Mouse (Mus musculus): ENCODE measurements around the gene 2310003L06Rik. TPM values are rescaled to one million over a fixed set of nuclear protein-coding genes. Genes with fewer than 3 reads are reported as not detected.

The 2310003L06Rik gene
- not detected in 2 replicates for total RNA-seq (2014; fragmentation: Nextera tagmentation)
- 0.05 and 0.12 TPM in 2 replicates for total RNA-seq (2017)
- not detected in 2 replicates for polyA plus RNA-seq (2012)

DNA sequence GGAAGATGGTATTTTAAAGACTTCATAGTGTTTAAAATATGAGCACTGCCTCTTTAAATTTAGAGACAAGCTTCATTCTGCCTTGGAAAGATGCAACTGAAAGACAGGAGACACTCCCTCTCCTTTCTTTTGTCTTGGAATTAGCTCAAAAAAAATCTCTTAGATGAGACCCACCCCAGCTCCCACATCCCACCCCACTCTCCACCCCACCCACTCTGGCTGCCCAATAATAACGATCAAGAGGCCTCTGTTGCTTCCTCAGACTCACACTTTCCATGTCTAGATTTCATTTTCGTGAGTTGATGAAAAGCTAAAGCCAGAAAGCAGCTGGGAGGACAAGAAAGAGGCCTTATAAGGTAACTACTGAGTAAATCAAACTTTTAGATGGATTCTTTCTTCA is at the start of gene 2310003L06Rik, which contains the start of gene Gm28434:
Gene 2310003L06Rik (plus strand): TSS at position 259 of the 400 bp plus-strand sequence.
Gene Gm28434 (plus strand): TSS at position 317 of the 400 bp plus-strand sequence.
- H3K9me3 ChIP-seq (replicated peaks) = no peaks in the 10 kb centered on the region
- no peak for ATAC-seq (ENCODE audit: extremely low read depth, insufficient number of reproducible peaks, low FRiP score, poor library complexity, severe bottlenecking)
- no peak for TF ChIP-seq POLR2AphosphoS5 (IDR thresholded peaks at IDR 0.05; ENCODE audit: insufficient replicate concordance, low read depth, low read length)
- TF ChIP-seq GATA1 (IDR thresholded peaks at IDR 0.05; ENCODE audit: borderline replicate concordance, low read length) = no peak
- TF ChIP-seq TAL1 (conservative IDR thresholded peaks at IDR 0.05; ENCODE audit: low read depth, low read length) = no peak
- no peak for TF ChIP-seq GATA2 (IDR thresholded peaks at IDR 0.05; ENCODE audit: borderline replicate concordance, low read depth, low read length)
- no peak for TF ChIP-seq CTCF (IDR thresholded peaks at IDR 0.05; ENCODE audit: low read depth, low read length)

DNA sequence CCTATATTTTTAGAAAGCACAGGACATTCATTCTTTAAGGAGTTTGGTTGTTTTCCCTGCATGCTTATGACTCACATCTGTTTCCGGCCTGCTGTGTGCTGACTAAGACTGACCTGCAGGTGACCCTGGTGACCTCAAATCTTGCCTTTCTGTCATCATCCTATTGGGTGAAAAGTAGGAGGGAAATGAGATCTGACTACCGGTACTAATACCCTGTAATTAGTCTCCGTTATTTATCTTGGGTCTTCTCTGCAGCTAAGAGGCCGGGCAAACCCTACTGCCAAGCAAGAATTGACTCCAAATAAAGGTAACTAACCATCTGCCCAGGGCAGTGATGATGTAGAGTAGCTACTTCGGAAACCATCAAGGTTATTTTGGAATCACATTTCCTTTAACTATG is 43.9 kb upstream of the 2310003L06Rik start, which contains the start of gene Csn3:
Gene Csn3 (plus strand): TSS at position 208 of the 400 bp plus-strand sequence.
- Histone ChIP-seq H3K4me3 (ENCODE audit: low read depth, low read length) (no peak within 1 kb of the TSS), H3K36me3 (replicated peaks) (no peaks in the 10 kb centered on the region), H3K27me3 (ENCODE audit: insufficient read depth, low read length) (no peaks in the 10 kb centered on the region), H3K9me3 (replicated peaks) (no peaks in the 10 kb centered on the region), H3K4me1 (ENCODE audit: insufficient read depth, low read depth, low read length) (no peaks in the 10 kb centered on the region)
- DNase-seq (ENCODE audit: low spot score) = no peak
- no peak for TF ChIP-seq GATA2 (IDR thresholded peaks at IDR 0.05; ENCODE audit: borderline replicate concordance, low read depth, low read length)
- TF ChIP-seq GATA1 (IDR thresholded peaks at IDR 0.05; ENCODE audit: borderline replicate concordance, low read length) = no peak
- TF ChIP-seq POLR2AphosphoS5 (IDR thresholded peaks at IDR 0.05; ENCODE audit: insufficient replicate concordance, low read depth, low read length) = no peak
- no peak for TF ChIP-seq CTCF (IDR thresholded peaks at IDR 0.05; ENCODE audit: low read depth, low read length)
- TF ChIP-seq TAL1 (conservative IDR thresholded peaks at IDR 0.05; ENCODE audit: low read depth, low read length) = no peak
- ATAC-seq (ENCODE audit: extremely low read depth, insufficient number of reproducible peaks, low FRiP score, poor library complexity, severe bottlenecking) = no peak

More for the DNA sequence above, at the start of gene 2310003L06Rik, which contains the start of gene Gm28434:
- Histone ChIP-seq H3K4me3 (ENCODE audit: low read depth, low read length) (no peak within 1 kb of the TSS), H3K36me3 (replicated peaks) (no peaks in the 10 kb centered on the region), H3K27me3 (ENCODE audit: insufficient read depth, low read length) (no peaks in the 10 kb centered on the region), H3K4me1 (ENCODE audit: insufficient read depth, low read depth, low read length) (no peaks in the 10 kb centered on the region)
- DNase-seq (ENCODE audit: low spot score) = no peak

DNA sequence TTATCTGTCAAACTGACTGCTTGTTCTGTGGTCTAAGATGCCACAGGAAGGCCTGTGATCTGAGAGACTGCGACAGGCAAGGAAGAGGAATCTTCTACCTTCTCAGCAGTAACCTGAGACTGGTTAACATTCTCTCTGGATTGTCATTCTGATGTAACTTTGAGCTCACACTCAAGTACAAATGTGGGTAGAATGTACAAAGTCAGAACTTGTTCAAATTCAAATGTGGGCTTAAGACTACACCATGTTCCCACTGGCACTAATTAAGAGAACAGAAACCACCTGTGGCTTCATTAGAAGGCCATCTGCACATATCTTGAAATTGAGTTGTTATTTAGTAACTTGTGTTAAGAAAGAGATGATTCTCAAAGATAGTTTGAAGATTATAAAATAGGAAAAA is 37.7 kb upstream of the 2310003L06Rik start:
- Histone ChIP-seq H3K4me3 (ENCODE audit: low read depth, low read length) (no peak overlapping the region), H3K9me3 (replicated peaks) (no peaks in the 10 kb centered on the region), H3K4me1 (ENCODE audit: insufficient read depth, low read depth, low read length) (no peaks in the 10 kb centered on the region), H3K27me3 (ENCODE audit: insufficient read depth, low read length) (no peaks in the 10 kb centered on the region), H3K36me3 (replicated peaks) (no peaks in the 10 kb centered on the region)
- no peak for DNase-seq (ENCODE audit: low spot score)
- ATAC-seq (ENCODE audit: extremely low read depth, insufficient number of reproducible peaks, low FRiP score, poor library complexity, severe bottlenecking) = no peak
- no peak for TF ChIP-seq POLR2AphosphoS5 (IDR thresholded peaks at IDR 0.05; ENCODE audit: insufficient replicate concordance, low read depth, low read length)

GRCm38 (mm10) chr5:87940752-87941151 is 28.5 kb upstream of the 2310003L06Rik start:
- Histone ChIP-seq H3K27me3 (ENCODE audit: insufficient read depth, low read length) (no peaks in the 10 kb centered on the region), H3K4me3 (ENCODE audit: low read depth, low read length) (no peak overlapping the region), H3K36me3 (replicated peaks) (no peaks in the 10 kb centered on the region), H3K9me3 (replicated peaks) (no peaks in the 10 kb centered on the region; the same call in 1 of the 2 replicates), H3K4me1 (ENCODE audit: insufficient read depth, low read depth, low read length) (no peaks in the 10 kb centered on the region)
- TF ChIP-seq GATA1 (IDR thresholded peaks at IDR 0.05; ENCODE audit: borderline replicate concordance, low read length) (no peak), POLR2AphosphoS5 (IDR thresholded peaks at IDR 0.05; ENCODE audit: insufficient replicate concordance, low read depth, low read length) (no peak), CTCF (IDR thresholded peaks at IDR 0.05; ENCODE audit: low read depth, low read length) (no peak), TAL1 (conservative IDR thresholded peaks at IDR 0.05; ENCODE audit: low read depth, low read length) (no peak), GATA2 (IDR thresholded peaks at IDR 0.05; ENCODE audit: borderline replicate concordance, low read depth, low read length) (no peak)
- DNase-seq (ENCODE audit: low spot score) = no peak
- no peak for ATAC-seq (ENCODE audit: extremely low read depth, insufficient number of reproducible peaks, low FRiP score, poor library complexity, severe bottlenecking)

- H3K27me3 ChIP-seq (ENCODE audit: insufficient read depth, low read length) = no peaks in the 10 kb centered on the region
- TF ChIP-seq CTCF (IDR thresholded peaks at IDR 0.05; ENCODE audit: low read depth, low read length) (no peak), POLR2AphosphoS5 (IDR thresholded peaks at IDR 0.05; ENCODE audit: insufficient replicate concordance, low read depth, low read length) (no peak), TAL1 (conservative IDR thresholded peaks at IDR 0.05; ENCODE audit: low read depth, low read length) (no peak), GATA2 (IDR thresholded peaks at IDR 0.05; ENCODE audit: borderline replicate concordance, low read depth, low read length) (no peak), GATA1 (IDR thresholded peaks at IDR 0.05; ENCODE audit: borderline replicate concordance, low read length) (no peak)
- no peaks in the 10 kb centered on the region; the same call in 1 of the 2 replicates for H3K9me3 ChIP-seq (replicated peaks)
- no peaks in the 10 kb centered on the region for H3K36me3 ChIP-seq (replicated peaks)
- no peaks in the 10 kb centered on the region for H3K4me1 ChIP-seq (ENCODE audit: insufficient read depth, low read depth, low read length)
- DNase-seq (ENCODE audit: low spot score) (no peak), ATAC-seq (ENCODE audit: extremely low read depth, insufficient number of reproducible peaks, low FRiP score, poor library complexity, severe bottlenecking) (no peak)
- H3K4me3 ChIP-seq (ENCODE audit: low read depth, low read length) = no peak overlapping the region
Observed at GRCm38 (mm10) chr5:87942515-87942914, 26.7 kb upstream of the 2310003L06Rik start.

DNA sequence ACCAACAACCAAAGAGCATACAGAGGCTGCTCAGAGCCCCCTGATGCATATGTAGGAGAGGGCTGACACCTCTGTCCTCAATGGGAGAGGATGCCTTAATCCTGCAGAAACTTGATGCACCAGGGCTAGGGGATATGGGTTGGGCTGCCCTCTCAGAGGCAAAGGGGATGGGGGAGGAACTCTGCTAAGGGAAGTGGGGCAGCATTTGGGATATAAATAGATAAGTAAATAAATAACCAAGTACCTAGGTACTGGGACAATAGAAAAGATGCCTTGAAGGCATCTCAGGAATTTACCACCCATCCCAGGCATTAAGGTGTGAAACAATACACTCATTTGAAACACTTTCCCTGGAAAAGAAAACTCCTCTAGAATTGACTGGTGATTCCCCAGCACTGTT is 17.4 kb upstream of the 2310003L06Rik start:
- DNase-seq (ENCODE audit: low spot score) (no peak), ATAC-seq (ENCODE audit: extremely low read depth, insufficient number of reproducible peaks, low FRiP score, poor library complexity, severe bottlenecking) (no peak)
- no peaks in the 10 kb centered on the region for H3K27me3 ChIP-seq (ENCODE audit: insufficient read depth, low read length)
- H3K4me3 ChIP-seq (ENCODE audit: low read depth, low read length) = no peak overlapping the region
- TF ChIP-seq CTCF (IDR thresholded peaks at IDR 0.05; ENCODE audit: low read depth, low read length) = no peak
- no peak for TF ChIP-seq GATA2 (IDR thresholded peaks at IDR 0.05; ENCODE audit: borderline replicate concordance, low read depth, low read length)
- TF ChIP-seq TAL1 (conservative IDR thresholded peaks at IDR 0.05; ENCODE audit: low read depth, low read length) = no peak
- TF ChIP-seq GATA1 (IDR thresholded peaks at IDR 0.05; ENCODE audit: borderline replicate concordance, low read length) = no peak
- no peak for TF ChIP-seq POLR2AphosphoS5 (IDR thresholded peaks at IDR 0.05; ENCODE audit: insufficient replicate concordance, low read depth, low read length)
- no peaks in the 10 kb centered on the region for H3K36me3 ChIP-seq (replicated peaks)
- H3K9me3 ChIP-seq (replicated peaks) = no peaks in the 10 kb centered on the region
- no peaks in the 10 kb centered on the region for H3K4me1 ChIP-seq (ENCODE audit: insufficient read depth, low read depth, low read length)

Measured in G1E (cell line).